Mouse (Mus musculus) neural tube, embryonic 15.5 days (tissue): ENCODE results near the gene Gimap4. TPM values are rescaled to one million over a fixed set of nuclear protein-coding genes. Genes with fewer than 3 reads are reported as not detected.

Experiments used
- ATAC-seq: fragments of 200-750 bp; cut with Nextera tagmentation; 2 replicates; pipeline ENCODE4 v1.8.0; 2017; ENCODE audit warnings: mild to moderate bottlenecking, moderate TSS enrichment, moderate library complexity; ENCODE audit not compliant: low FRiP score
- H3K27ac ChIP-seq: fragments of 300-500 bp; sonication (generic); replicated peaks from 2 replicates; pipeline ENCODE4 v1.5.1; 2015; ENCODE audit warnings: mild to moderate bottlenecking, inconsistent platforms
- H3K27me3 ChIP-seq: fragments of 300-500 bp; sonication (generic); replicated peaks from 2 replicates; pipeline ENCODE4 v1.6.1; 2015; ENCODE audit warnings: inconsistent platforms
- H3K36me3 ChIP-seq: fragments of 300-500 bp; sonication (generic); 2 replicates; pipeline ENCODE4 v1.6.1; 2015; ENCODE audit warnings: inconsistent platforms
- H3K4me1 ChIP-seq: fragments of 300-500 bp; sonication (generic); 2 replicates; pipeline ENCODE4 v1.6.1; 2015; ENCODE audit warnings: inconsistent platforms
- H3K4me2 ChIP-seq: fragments of 300-500 bp; sonication (generic); 2 replicates; pipeline ENCODE4 v1.6.1; 2015; ENCODE audit warnings: inconsistent platforms, mild to moderate bottlenecking, moderate library complexity
- H3K4me3 ChIP-seq: fragments of 300-500 bp; sonication (generic); replicated peaks from 2 replicates; pipeline ENCODE4 v1.5.1; 2015; ENCODE audit warnings: mild to moderate bottlenecking, inconsistent platforms
- H3K9ac ChIP-seq: fragments of 300-500 bp; sonication (generic); replicated peaks from 2 replicates; pipeline ENCODE4 v1.6.1; 2015; ENCODE audit warnings: mild to moderate bottlenecking, inconsistent platforms
- H3K9me3 ChIP-seq: fragments of 300-500 bp; sonication (generic); replicated peaks from 2 replicates; pipeline ENCODE4 v1.6.1; 2016; ENCODE audit warnings: inconsistent platforms
- WGBS: fragments of 180-500 bp; shearing (Covaris S2); methylation state at CpG from one replicate; pipeline ENCODE4 v1.1.7; 2015; ENCODE audit warnings: mixed read lengths; 5-methylcytosine and 5-hydroxymethylcytosine counted together
- polyA plus RNA-seq: library from polyadenylated mRNA; unstranded; fragments of >200 nt; fragmentation: Nextera tagmentation; extraction: Ambion mirVana; gene quantifications from 2 replicates; pipeline ENCODE4 v1.2.1, GENCODE M21; 2015

Gimap4 gene
- polyA plus RNA-seq, 1 experiment from 2014 or later = 1.4 TPM

DNA sequence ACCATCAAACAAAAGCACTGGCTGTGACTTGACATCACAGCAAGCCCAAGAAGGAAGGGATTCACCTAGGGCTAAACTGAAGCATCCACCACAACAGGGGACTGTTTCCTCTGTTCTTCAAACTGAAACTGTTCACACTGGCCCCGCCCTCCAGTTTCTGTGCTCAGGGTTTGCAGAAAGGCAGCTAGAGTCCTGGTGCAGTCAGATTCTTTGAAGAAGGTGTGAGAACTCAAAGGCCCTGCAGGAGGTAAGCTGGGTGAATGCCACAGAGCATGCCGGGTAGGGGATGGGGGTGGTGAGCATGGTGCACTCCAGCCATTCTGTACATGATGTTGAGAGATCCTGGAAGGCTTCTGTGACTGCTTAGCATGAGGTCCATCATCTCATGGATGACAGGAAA is 34.1 kb downstream of the Gimap4 start, which contains the start of the genes Gm28053 and Gimap7:
Gene Gm28053 (plus strand): TSS at position 153 of the 400 bp plus-strand sequence.
Gene Gimap7 (plus strand): TSS at position 167 of the 400 bp plus-strand sequence.
- no peak within 1 kb of the TSS for H3K4me3 ChIP-seq
- no peak for ATAC-seq
- WGBS = 65% methylated on average over 2 of the region's 2 CpGs
- H3K27me3 ChIP-seq = no peaks in the 10 kb centered on the region
- no peaks in the 10 kb centered on the region for H3K36me3 ChIP-seq
- no peaks in the 10 kb centered on the region for H3K9me3 ChIP-seq
- no peak within 1 kb of the TSS for H3K27ac ChIP-seq
- H3K4me1 ChIP-seq = no peaks in the 10 kb centered on the region
- H3K9ac ChIP-seq = no peak within 1 kb of the TSS
- no peak within 1 kb of the TSS for H3K4me2 ChIP-seq

DNA sequence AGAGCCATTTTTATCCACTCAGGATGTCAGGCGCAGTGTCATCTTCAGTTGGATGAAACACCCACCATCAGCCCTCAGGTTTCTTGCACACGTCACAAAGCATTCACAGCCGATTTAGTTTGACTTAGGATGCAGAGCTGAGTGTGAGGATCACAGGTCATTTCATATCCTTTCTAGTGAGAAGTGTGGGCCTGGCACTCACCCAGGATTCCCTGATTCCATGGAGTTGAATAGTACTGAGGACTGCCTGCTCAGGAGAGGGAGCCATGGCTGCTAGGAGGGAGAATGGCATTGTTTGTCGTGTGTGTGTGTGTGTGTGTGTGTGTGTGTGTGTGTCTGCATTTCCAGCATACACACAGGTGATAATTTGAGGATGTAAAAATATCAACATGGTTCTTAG is 36.0 kb downstream of the Gimap4 start:
- H3K9me3 ChIP-seq = no peaks in the 10 kb centered on the region
- no peak for ATAC-seq

DNA sequence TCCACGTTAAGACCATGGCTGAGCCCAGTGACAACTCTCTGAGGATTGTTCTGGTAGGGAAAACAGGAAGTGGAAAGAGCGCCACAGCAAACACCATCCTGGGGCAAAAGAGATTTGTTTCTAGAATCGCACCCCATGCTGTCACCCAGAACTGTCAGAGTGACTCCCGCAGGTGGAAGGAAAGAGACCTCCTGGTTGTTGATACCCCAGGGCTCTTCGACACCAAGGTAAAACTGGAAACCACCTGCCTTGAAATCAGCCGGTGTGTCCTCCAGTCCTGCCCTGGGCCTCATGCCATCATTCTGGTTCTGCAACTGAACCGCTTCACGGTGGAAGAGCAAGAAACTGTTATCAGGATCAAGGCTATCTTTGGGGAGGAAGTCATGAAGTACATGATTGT is 39.1 kb downstream of the Gimap4 start:
- H3K27me3 ChIP-seq = no peaks in the 10 kb centered on the region
- ATAC-seq = no peak
- no peak overlapping the region for H3K9ac ChIP-seq
- H3K4me2 ChIP-seq = no peak overlapping the region
- WGBS = 89% methylated on average over 8 of the region's 8 CpGs
- H3K36me3 ChIP-seq = no peaks in the 10 kb centered on the region
- no peak overlapping the region for H3K27ac ChIP-seq
- no peak overlapping the region for H3K4me3 ChIP-seq
- no peaks in the 10 kb centered on the region for H3K9me3 ChIP-seq
- no peaks in the 10 kb centered on the region for H3K4me1 ChIP-seq

More for the DNA sequence above, 36.0 kb downstream of the Gimap4 start:
- Histone ChIP-seq H3K4me1 (no peaks in the 10 kb centered on the region), H3K9ac (no peak overlapping the region), H3K27me3 (no peaks in the 10 kb centered on the region), H3K36me3 (no peaks in the 10 kb centered on the region), H3K4me3 (no peak overlapping the region), H3K27ac (no peak overlapping the region), H3K4me2 (no peak overlapping the region)
- 87% methylated on average over 4 of the region's 4 CpGs for WGBS

DNA sequence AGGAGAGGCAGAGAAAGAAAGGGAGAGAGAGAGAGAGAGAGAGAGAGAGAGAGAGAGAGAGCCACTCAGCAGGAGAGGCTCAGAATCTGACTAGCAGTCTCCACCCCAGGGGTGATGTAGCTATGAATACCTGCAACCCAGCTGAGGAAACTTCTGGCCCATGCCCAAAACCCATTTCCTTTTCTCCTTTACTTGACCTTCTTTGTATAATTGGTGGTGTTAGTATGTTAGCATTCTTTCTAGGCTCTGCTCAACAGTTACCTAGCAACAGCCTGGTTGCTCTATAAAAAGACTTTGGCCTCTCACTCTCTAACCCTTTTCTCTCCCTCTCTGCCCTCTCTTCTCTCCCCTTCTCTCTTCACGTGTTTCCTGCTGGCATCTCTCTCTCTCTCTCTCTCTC is 41.1 kb downstream of the Gimap4 start:
- 0% methylated on average over 1 of the region's 1 CpGs for WGBS
- Histone ChIP-seq H3K4me1 (no peaks in the 10 kb centered on the region), H3K27me3 (no peaks in the 10 kb centered on the region), H3K36me3 (no peaks in the 10 kb centered on the region), H3K9ac (no peak overlapping the region), H3K4me3 (no peak overlapping the region), H3K27ac (no peak overlapping the region), H3K4me2 (no peak overlapping the region), H3K9me3 (no peaks in the 10 kb centered on the region)
- no peak for ATAC-seq

DNA sequence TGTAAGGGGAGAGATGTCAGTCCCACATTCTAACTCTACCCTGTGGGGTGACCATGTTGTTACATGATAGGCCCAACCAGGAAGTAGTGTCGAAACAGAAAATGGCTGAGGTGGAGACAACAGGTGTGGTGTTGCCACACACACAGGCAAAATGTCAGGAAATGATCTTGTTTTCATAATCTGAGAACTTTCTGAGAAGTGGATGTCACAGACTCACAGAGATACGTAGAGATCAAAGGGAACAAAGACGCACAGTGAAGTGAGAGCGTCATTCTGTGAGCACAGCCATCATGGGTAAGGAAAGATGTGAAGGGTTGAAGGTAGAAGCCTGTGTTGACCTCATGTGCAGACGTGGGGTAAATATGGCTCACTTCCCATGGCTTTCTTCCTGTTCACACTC is 43.4 kb downstream of the Gimap4 start:
- 88% methylated on average over 5 of the region's 5 CpGs for WGBS
- ATAC-seq = no peak
- Histone ChIP-seq H3K4me1 (no peaks in the 10 kb centered on the region), H3K9ac (no peak overlapping the region), H3K36me3 (no peaks in the 10 kb centered on the region), H3K27ac (no peak overlapping the region), H3K9me3 (no peaks in the 10 kb centered on the region), H3K4me3 (no peak overlapping the region), H3K4me2 (no peak overlapping the region), H3K27me3 (no peaks in the 10 kb centered on the region)

DNA sequence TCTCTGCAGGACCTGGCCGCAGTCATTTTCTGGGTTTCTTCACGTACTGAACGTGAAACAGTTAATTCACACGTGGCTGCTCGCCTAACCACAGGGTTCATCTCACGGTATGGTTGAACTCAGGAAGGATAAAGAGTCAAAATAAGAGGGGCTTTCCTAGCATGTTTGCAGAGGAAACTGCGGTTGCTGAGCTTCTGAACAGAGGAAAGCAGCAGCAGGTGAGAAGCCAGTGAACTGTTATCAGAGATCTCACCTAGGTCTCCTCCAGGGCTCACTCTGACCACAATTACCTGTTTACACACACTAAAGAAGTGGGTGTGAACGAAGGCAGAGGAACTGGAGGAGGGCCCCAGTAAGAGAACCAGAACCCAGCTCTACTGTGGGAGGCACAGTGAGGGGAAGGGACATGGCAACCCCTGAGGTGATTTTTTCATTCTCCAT is 48.5 kb downstream of the Gimap4 start:
- H3K9ac ChIP-seq = no peak overlapping the region
- H3K4me3 ChIP-seq = no peak overlapping the region
- WGBS = 63% methylated on average over 8 of the region's 8 CpGs
- no peaks in the 10 kb centered on the region for H3K9me3 ChIP-seq
- H3K27me3 ChIP-seq = no peaks in the 10 kb centered on the region
- no peaks in the 10 kb centered on the region for H3K4me1 ChIP-seq
- no peak for ATAC-seq
- H3K27ac ChIP-seq = no peak overlapping the region
- H3K4me2 ChIP-seq = no peak overlapping the region
- no peaks in the 10 kb centered on the region for H3K36me3 ChIP-seq

DNA sequence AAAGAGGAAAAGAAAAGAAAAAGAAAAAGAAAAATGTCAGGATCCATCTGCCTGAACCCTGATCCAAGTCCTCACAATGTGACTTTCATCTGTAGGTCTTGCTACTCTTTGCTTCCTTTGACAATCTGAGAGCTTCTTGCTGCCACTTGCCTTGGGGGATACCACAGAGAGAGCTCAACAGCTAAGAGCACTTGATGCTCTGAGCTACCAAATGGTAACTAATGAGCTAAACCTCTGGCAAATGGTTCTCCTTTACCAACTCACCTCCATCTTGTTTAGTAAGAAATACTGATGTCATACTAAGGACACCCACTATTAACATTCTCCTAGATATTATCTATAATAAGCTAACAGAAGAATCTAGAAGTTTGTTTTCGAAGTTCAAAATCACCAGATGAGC is 49.3 kb downstream of the Gimap4 start:
- no peak for ATAC-seq
- no peak overlapping the region for H3K9ac ChIP-seq
- 83% methylated on average over 1 of the region's 1 CpGs for WGBS
- H3K27me3 ChIP-seq = no peaks in the 10 kb centered on the region
- H3K4me2 ChIP-seq = no peak overlapping the region
- H3K4me3 ChIP-seq = no peak overlapping the region
- no peaks in the 10 kb centered on the region for H3K36me3 ChIP-seq
- H3K27ac ChIP-seq = no peak overlapping the region
- H3K9me3 ChIP-seq = no peaks in the 10 kb centered on the region
- H3K4me1 ChIP-seq = no peaks in the 10 kb centered on the region

DNA sequence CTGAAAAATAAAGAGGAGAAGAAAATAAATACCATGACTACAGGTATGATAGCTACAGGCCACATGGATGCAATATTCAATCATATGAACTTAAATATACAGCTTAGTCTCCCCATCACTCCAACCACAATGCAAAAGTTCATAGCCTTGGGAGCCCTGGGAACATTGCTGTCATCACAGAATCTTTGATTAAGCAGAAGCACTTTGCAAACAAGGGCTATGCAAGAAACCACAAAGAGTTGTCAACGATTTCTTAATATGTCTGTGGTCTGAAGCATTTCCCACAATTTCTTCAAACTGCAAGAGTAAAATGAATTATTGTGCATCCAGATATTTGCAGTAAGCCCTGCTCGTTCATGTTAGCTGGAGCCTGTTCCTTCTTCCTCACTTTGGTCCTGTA is 52.7 kb downstream of the Gimap4 start:
- Histone ChIP-seq H3K36me3 (no peaks in the 10 kb centered on the region), H3K9ac (no peak overlapping the region), H3K4me1 (peaks cover 3% of the 10 kb centered on the region), H3K9me3 (no peaks in the 10 kb centered on the region), H3K27me3 (peaks cover 11% of the 10 kb centered on the region; the same call in 1 of the 2 replicates), H3K4me3 (no peak overlapping the region), H3K4me2 (no peak overlapping the region), H3K27ac (no peak overlapping the region)
- 91% methylated on average over 2 of the region's 2 CpGs for WGBS
- ATAC-seq = no peak

DNA sequence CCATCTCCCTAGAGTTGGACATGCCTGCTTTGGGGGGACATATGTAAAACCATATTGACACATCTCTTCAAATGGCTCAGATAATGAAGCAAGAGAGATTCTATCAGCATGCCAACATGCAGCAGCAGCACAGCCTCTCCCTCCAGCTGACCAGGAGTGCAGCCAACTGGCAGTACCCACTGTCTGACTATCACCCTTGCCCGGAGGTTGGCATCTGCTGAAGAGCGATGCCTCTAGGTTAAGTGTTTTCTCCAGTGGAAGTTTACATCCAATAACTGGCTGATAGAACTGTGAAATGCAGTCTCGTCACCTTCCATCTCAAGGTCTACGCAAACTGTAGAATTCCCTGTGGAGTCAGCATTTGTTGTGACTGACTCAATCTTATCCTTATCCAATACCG is 53.3 kb downstream of the Gimap4 start:
- no peak overlapping the region for H3K9ac ChIP-seq
- no peak overlapping the region for H3K27ac ChIP-seq
- no peaks in the 10 kb centered on the region for H3K36me3 ChIP-seq
- WGBS = 94% methylated on average over 5 of the region's 5 CpGs
- ATAC-seq = no peak
- peaks cover 10% of the 10 kb centered on the region for H3K4me1 ChIP-seq
- no peak overlapping the region for H3K4me2 ChIP-seq
- H3K4me3 ChIP-seq = no peak overlapping the region
- H3K27me3 ChIP-seq = peaks cover 18% of the 10 kb centered on the region; the same call in 1 of the 2 replicates
- no peaks in the 10 kb centered on the region for H3K9me3 ChIP-seq

DNA sequence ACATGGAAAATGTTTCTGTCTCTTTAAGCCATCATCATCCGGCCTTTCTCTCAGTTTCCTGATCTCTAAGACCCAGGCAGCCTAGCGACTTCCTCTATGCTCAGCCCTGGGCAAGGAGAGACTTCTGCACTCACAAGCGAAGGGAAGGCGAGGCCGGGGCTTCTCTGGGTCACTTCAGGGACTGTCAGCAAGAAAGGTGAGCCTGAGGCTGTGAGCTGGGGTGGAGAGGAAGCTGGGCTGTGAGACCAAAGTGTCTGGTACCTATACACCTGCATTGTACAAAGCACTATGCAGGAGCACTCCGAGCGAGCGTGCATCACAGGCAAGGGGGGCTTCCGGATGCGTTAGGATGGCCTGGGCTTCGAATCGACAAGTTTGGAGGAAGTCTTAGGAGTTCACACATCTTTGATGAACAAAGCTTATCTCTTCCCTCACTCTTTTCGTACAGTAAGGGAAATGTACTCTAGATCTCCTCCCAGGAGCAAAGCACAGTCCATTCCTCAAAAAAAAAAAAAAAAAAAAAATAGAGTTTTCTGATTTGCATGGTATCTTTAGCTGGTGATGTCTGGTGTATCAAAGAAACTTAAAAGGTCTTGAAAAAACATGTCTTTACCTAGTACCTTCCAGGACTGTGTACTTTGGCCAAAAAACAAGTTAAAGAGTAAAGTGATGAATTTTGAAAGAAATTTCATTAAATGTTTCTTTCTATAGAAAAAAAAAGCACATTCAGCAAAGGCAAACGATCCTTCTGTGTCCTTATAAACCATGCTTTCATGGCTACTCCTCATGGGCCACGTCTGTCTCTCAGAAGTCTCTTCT is 54.8 kb downstream of the Gimap4 start, which contains the start of gene Gimap1:
Gene Gimap1 (plus strand): TSS at position 94 of the 819 bp plus-strand sequence.
- Histone ChIP-seq H3K27me3 (peaks cover 24% of the 10 kb centered on the region; the same call in 1 of the 2 replicates), H3K4me2 (no peak within 1 kb of the TSS), H3K4me3 (no peak within 1 kb of the TSS), H3K36me3 (no peaks in the 10 kb centered on the region), H3K27ac (no peak within 1 kb of the TSS), H3K4me1 (peaks cover 15% of the 10 kb centered on the region), H3K9me3 (no peaks in the 10 kb centered on the region), H3K9ac (no peak within 1 kb of the TSS)
- 85% methylated on average over 15 of the region's 15 CpGs for WGBS
- ATAC-seq = no peak

DNA sequence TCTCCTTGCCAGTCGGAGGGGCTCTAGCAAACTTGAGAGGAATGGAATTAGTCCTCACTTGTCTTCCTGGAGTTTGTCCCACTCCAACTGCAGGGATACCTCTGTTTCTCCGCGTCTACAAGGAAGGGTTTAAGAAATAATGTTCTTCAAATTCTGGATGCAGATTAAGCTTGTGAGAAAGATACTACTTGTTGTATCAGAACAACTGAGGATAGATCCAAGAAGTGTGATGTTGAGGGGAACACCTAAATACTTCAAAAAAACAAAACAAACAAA is 55.4 kb downstream of the Gimap4 start:
- H3K4me3 ChIP-seq = no peak overlapping the region
- H3K4me2 ChIP-seq = no peak overlapping the region
- no peak overlapping the region for H3K27ac ChIP-seq

DNA sequence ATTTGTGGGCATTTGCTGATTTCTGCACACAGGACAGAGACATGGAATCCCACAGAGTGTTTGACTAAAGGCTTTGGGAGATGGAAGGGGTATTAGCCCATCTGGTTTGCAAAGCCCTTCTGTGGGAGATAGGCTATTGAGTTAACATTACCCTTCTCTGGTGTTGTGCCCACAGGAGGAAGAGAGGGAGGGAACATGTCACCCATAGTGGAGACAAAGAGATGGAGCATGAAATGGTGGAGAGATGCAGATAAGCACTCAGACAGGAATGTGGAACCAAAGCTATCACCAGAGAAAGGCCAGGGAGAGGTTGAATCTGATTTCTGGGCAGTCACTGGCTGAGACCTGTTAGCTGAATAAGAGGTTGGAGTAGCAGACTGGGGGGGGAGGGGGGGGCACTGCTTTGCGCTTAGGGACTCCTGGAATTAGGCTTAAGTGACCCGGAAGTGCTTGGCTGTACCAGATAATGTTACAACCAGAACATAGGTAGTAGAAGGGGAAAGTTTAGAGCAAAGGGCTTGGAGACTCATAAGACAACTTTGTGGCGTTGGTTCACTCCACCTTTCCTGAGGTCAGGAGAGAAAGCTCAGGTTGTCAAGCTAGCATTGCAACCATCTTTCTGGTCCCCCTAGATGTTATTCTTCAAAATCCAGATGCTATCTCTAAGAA is 56.3 kb downstream of the Gimap4 start:
- no peak overlapping the region for H3K9ac ChIP-seq
- no peak overlapping the region for H3K4me3 ChIP-seq
- 81% methylated on average over 3 of the region's 3 CpGs for WGBS
- H3K4me2 ChIP-seq = no peak overlapping the region
- H3K4me1 ChIP-seq = peaks cover 15% of the 10 kb centered on the region
- no peak for ATAC-seq
- peaks cover 24% of the 10 kb centered on the region; the same call in 1 of the 2 replicates for H3K27me3 ChIP-seq
- no peaks in the 10 kb centered on the region for H3K9me3 ChIP-seq
- no peaks in the 10 kb centered on the region for H3K36me3 ChIP-seq
- H3K27ac ChIP-seq = no peak overlapping the region

More for the DNA sequence above, 55.4 kb downstream of the Gimap4 start:
- Histone ChIP-seq H3K9ac (no peak overlapping the region), H3K27me3 (peaks cover 24% of the 10 kb centered on the region; the same call in 1 of the 2 replicates), H3K9me3 (no peaks in the 10 kb centered on the region), H3K36me3 (no peaks in the 10 kb centered on the region), H3K4me1 (peaks cover 15% of the 10 kb centered on the region)
- ATAC-seq = no peak
- 88% methylated on average over 3 of the region's 3 CpGs for WGBS
